Mouse (Mus musculus) heart, postnatal 36 days (tissue): ENCODE data around the gene Acot7. TPM values are rescaled to one million over a fixed set of nuclear protein-coding genes. Genes with fewer than 3 reads are reported as not detected.
"Not testable (repeated sequence)": the region's sequence is repeated elsewhere in the genome, so short reads cannot be mapped to it uniquely, and the experiment has no call there.

Experiments used
- DNase-seq, 2 experiments: peaks; one replicate each; pipeline ENCODE4 v3.0.0; 2021 to 2022
- intact Hi-C: fragments of 180-260 bp; cut with DNase I; formaldehyde crosslinking; loops from one replicate; pipeline ENCODE4 v1.15.1; 2025
- total RNA-seq, 2 experiments: library from RNA; stranded (reverse); gene quantifications; 2 replicates each; pipeline ENCODE4 v1.2.3; 2021

The Acot7 gene
- total RNA-seq, 2 experiments from 2014 or later: 58.7 to 59.1 TPM

GRCm38 (mm10) chr4:152201492-152201891 is 23.6 kb downstream of the Acot7 start:
- intact Hi-C loops: no loop called here
- no peak for DNase-seq

- DNase-seq: no peak
- intact Hi-C loops: no loop called here
Observed at GRCm38 (mm10) chr4:152202418-152202817, 24.5 kb downstream of the Acot7 start.

- DNase-seq: no peak
- intact Hi-C loops: no loop called here
Observed at GRCm38 (mm10) chr4:152202905-152203304, 25.0 kb downstream of the Acot7 start.

GRCm38 (mm10) chr4:152204663-152205062 is 26.7 kb downstream of the Acot7 start:
- intact Hi-C loops: no loop called here
- peak; percentile 50 to 60 for DNase-seq

DNA sequence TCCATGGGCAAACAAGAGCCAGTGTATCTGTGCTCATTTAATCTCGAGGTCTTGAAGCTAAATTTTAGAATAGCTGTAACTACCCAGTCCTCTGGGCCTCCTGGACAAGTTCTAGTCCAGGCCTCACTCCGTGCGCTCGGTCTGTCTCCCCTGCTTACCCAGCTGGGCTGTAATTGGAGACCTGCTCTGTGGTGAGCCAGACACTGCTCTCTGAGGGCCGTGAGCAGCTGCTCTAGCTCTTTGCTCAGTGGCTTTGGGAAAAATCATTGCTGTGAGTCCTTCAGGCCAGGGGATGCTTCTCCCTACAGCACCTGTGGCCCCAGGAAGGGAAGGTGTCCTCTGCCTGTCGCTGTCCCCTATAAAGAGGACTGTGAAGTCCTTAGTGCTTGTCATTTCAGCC is 28.3 kb downstream of the Acot7 start:
- DNase-seq: no peak
- intact Hi-C loops: no loop called here

DNA sequence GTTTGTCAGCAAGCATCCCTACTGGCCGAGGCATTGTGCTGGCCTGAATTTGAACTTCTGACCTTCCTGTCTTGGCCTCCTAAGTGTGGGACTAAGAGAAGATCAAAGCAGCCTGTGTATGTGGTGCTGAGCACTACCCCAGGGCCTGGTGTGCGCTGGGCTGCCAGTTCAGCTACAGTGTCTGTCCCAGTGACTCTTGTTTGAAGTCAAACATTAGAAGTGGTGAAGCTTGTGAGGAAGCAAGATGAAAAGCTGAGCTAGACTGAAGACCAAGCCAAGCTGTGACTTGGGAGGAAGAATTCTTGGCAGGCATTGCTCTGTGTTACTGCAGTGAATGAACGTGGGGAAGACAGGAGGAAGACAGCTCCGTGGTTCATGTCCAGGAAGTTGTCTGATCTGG is 31.7 kb downstream of the Acot7 start:
- intact Hi-C loops: no loop called here
- no peak for DNase-seq

- peak in 1 of 2 experiments; percentile 53 for DNase-seq
- intact Hi-C loops: loop anchor here (1.0 to 2.0 kb wide), 3 partner anchors 27 to 223 kb away; no protein-coding TSS in a partner anchor
Observed at GRCm38 (mm10) chr4:152212091-152212505, 34.2 kb downstream of the Acot7 start.

GRCm38 (mm10) chr4:152212531-152212930 is 34.6 kb downstream of the Acot7 start:
- DNase-seq: peak; percentile 66 to 68
- intact Hi-C loops: loop anchor here (1.0 to 2.0 kb wide), 3 partner anchors 28 to 222 kb away; no protein-coding TSS in a partner anchor

GRCm38 (mm10) chr4:152212974-152213373 is 35.0 kb downstream of the Acot7 start:
- intact Hi-C loops: loop anchor here (1.0 to 2.0 kb wide), 3 partner anchors 28 to 222 kb away; no protein-coding TSS in a partner anchor
- DNase-seq: no peak

DNA sequence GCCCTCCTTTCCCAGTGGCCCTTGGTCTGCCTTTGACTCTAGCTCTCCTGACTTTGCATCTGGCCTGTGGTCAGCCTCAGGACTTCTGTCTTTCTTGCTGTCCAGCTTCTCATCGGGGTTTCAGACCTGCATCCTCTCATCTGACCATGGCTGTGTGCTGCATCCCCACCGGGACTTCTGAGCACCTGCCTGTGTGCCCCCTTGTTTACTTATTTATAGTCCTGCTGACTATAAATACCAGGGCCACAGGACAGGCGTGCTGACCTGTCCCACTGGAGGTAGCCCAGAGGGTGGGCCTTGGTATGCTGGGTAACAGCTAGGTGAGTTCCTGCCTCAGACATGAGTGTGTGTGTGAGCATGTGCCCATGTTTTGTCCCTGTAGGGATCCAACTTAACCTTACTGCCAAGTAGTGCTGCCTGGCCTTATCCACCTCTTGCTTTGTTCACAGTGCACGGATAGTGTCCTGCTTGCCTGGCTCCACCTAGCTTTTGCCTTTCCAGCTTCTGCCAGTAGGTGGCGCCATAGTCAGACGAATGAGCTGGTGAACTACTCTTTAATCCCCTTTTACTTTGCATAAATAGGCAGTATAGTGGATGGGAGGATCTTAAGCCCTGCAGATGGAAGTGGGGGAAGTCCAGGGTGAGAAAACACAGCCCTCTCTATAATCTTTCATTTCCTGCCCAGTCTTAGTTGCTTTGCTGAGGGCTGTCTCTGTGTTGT is 36.0 kb downstream of the Acot7 start:
- intact Hi-C loops: loop anchor here (1.0 to 2.0 kb wide), 5 partner anchors 29 to 277 kb away; no protein-coding TSS in a partner anchor
- DNase-seq: peak; percentile 93 to 97

DNA sequence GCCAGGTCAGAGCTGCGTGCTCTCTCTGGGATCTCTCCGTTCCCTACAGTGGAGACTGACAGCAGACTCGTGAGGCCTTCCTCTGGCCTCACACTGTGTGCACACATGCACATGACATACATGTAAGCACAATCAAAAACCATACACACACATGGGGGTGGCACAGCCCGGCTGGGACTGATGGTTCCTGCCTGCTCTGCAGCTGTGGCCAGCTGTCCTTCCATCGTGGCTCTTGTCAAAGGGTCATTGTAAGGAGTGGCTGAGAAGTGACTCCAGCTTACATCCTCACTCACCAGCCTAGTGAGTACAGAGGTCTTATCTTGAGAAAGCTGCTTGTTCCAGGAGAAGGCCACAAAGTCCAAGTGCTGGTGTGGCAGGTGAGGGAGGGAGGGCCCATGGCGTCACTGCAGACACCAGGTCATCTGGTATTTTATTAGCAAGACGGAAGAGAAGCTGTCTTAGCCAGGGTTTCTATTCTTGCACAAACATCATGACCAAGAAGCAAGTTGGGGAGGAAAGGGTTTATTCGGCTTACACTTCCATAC is 37.0 kb downstream of the Acot7 start:
- intact Hi-C loops: loop anchor here (1.0 to 2.0 kb wide), 3 partner anchors 58 to 276 kb away; no protein-coding TSS in a partner anchor
- DNase-seq: no peak

DNA sequence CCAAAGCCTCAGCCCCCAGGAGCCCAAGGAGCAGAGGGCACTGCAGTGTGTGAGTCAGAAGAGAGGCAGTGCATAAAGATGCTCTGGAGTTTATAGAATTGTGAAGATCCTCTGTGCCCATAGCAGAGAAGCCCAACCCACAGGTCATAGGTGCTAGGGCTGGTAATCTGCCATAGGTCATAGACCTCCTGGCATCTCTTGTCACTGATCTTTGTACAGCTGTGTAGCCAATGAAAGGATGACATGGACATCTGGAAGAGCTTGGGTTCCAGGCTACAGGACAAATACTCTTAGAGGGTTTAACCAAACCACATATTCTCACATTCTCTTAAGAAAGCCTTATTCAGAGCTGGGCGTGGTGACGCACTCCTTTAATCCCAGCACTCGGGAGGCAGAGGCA is 41.7 kb downstream of the Acot7 start:
- intact Hi-C loops: no loop called here

DNA sequence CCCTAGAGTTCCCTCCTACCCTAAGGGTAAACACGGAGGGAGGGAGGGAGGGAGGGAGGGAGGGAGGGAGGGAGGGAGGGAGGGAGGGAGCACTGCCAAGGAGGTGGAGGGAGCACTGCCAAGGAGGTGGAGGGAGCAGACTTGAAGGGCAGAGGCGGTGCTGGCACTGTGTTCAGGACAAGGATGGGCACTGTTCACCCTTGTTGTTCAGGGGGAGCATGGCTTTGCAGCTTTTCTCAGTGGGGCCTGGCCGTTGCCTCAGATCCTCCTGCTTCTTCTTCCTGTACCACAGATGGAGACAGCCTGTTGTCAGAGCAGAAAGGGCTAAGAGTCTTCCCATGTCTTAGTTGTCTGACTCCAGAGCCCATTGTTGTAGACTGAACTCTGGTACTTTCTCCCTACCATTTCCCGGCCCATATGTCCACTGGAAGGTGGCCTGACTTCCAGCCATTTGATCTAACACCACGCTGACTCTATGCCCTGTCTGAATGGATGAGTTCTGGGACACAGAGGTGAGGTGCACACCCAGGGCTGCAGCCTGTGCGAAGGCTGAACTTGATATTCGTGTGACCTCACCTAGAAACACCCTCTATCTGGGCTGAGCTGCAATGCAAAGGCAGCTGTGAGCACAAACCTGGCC is 43.0 kb downstream of the Acot7 start:
- no peak for DNase-seq
- intact Hi-C loops: no loop called here

More for the DNA sequence above, 41.7 kb downstream of the Acot7 start:
- DNase-seq: no peak

GRCm38 (mm10) chr4:152221411-152221887 is 43.5 kb downstream of the Acot7 start:
- DNase-seq: no peak
- intact Hi-C loops: no loop called here

DNA sequence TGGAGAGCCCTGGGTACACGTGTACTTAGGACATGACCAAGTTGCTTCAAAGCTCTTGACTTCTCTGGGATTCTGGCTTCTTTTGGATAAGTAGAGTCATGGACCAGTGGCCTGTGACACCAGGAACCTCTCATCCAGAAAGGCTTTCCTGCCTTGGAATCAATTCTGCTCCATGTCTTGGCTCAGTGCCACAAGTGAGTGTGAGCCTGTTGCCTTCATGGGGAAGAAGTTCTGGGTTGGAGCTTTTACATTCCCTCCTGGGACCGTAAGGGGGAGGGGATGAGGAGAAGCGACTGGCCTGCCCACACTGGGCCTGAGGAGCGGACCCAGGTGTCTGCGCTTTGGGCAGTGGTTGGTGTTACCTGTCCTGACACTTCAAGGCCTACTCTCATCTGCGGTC is 44.2 kb downstream of the Acot7 start:
- no peak for DNase-seq
- intact Hi-C loops: no loop called here

DNA sequence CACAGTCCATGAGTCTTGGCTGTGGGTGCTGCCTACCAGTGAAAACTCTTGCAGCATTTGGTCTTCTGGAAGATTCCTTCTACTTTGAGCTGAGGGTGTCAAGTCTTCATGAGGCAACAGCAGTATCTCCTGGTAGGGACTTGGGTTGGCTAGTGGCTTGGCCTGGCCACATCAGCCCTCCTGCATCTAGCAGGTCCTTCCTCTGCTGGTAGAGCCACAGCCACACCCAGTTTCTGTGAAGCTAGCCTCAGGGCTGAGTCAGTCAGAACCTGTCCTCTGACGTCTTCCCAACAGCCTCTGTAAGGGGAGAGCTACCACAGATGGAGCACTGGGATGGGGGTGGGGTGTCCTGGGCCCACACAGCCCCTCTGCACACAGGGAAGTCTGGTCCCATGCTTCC is 44.6 kb downstream of the Acot7 start:
- DNase-seq: no peak
- intact Hi-C loops: no loop called here

- no peak for DNase-seq
- intact Hi-C loops: no loop called here
Observed at GRCm38 (mm10) chr4:152224156-152224555, 46.2 kb downstream of the Acot7 start.

- intact Hi-C loops: no loop called here
Observed at GRCm38 (mm10) chr4:152226901-152227486, 49.1 kb downstream of the Acot7 start.

DNA sequence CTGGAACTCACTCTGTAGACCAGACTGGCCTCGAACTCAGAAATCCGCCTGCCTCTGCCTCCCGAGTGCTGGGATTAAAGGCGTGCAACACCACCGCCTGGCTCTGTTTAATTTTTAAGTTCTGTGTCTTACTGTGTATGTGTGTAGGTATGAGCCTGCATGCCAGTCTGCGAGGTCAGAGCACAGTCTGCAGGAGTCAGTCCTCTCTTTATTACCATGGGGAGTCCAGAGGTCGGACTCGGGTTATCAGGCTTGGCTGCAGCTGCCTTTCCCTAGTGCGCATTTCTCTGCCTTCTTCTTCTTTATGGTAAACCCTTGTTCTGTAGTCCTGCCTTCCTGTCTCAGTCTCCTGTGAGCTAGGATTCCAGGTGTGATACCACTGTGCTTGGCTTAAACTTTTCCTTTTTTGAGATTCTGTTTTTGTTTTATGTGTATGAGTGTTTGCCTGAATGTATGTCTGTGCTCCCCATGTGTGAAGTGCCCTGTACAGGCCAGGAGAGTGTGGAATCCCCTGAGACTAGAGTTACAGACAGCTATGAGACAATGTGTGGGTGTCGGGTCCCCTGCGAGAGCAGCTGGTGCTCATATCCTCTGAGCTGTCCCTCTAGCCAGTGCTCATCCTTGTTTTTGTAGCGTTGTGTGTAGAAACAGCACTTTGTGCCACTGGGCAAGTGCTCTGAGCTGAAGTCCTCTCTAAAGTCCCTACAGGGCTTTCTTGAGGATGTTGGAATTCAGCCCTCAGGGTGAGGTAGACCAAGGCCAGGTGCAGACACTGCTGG is 50.0 kb downstream of the Acot7 start:
- no peak for DNase-seq
- intact Hi-C loops: no loop called here

More at GRCm38 (mm10) chr4:152226901-152227486, 49.1 kb downstream of the Acot7 start:
- no peak for DNase-seq

GRCm38 (mm10) chr4:152230331-152230730 is 52.4 kb downstream of the Acot7 start:
- intact Hi-C loops, DNase-seq: not testable (repeated sequence)
